Mouse (Mus musculus) layer of hippocampus, adult 2 months (tissue): ENCODE data around the gene Ccna1. TPM values are rescaled to one million over a fixed set of nuclear protein-coding genes. Genes with fewer than 3 reads are reported as not detected.

ENCODE experiments used
- DNase-seq, 2 experiments: peaks; one replicate each; pipeline ENCODE4 v3.0.0; 2022; ENCODE audit warnings: low spot score in 2 of 2
- H3K27ac ChIP-seq: fragments of 200-600 bp; 2 replicates; pipeline ENCODE4 v1.8.1; 2022
- H3K4me3 ChIP-seq: fragments of 200-600 bp; 2 replicates; pipeline ENCODE4 v1.8.1; 2022; ENCODE audit warnings: mild to moderate bottlenecking
- CTCF ChIP-seq: fragments of 200-600 bp; conservative IDR thresholded peaks from 2 replicates; pipeline ENCODE4 v1.8.1; 2022; ENCODE audit warnings: antibody characterized with exemption, mild to moderate bottlenecking, moderate library complexity
- total RNA-seq, 2 experiments: library from RNA; stranded (reverse); gene quantifications; 2 replicates each; pipeline ENCODE4 v1.2.3; 2021

Gene Ccna1
- total RNA-seq, 2 experiments from 2014 or later = 2.4 to 2.5 TPM

GRCm38 (mm10) chr3:55054231-55054630 lies 1.1 kb downstream of the Ccna1 start:
- Histone ChIP-seq H3K4me3 (no peak overlapping the region; the same call in 1 of the 2 replicates), H3K27ac (no peak overlapping the region)
- TF ChIP-seq CTCF = no peak
- no peak for DNase-seq

DNA sequence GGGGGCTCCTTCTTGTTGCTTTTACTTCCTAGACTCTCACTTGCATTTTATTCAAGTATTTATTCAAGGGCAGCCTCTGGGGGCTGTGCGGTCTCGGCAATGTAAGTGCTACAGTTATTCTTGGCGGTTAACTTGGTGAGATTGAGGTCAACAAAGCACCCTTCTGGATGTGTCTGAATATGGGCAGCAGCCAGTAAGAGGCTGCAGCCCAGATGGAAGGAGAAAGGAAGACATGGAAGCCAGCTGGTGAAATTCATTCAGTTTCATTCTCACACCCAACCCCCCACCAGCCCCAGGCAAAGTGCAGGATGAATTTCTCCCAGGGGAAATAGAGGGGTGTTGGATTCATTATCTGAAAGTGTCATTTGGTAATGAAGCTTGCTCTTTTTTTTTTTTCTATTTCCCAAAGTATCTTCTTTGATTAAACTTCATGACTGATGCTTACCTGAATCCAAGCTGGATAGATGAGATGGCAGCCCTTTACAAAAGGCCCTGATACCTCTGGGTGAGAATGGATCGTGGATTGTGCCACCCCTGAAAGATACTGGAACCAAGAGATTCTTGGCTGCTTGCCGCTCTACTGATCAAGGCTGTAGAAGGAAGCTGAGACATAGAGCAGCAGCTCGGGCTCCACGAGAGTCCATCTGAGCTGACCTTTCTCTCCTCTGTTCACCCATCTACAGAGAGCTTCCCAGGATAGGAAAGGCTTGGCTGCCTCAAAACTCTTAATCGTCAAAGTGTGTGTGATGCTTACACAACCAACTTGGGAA lies 10.5 kb downstream of the Ccna1 start:
- Histone ChIP-seq H3K4me3 (no peak overlapping the region), H3K27ac (0 out of 2 replicates have a peak overlapping the region, but pooled peaks have one; percentile 1)
- peak in 1 of 2 experiments; percentile 29 for DNase-seq
- no peak for TF ChIP-seq CTCF

DNA sequence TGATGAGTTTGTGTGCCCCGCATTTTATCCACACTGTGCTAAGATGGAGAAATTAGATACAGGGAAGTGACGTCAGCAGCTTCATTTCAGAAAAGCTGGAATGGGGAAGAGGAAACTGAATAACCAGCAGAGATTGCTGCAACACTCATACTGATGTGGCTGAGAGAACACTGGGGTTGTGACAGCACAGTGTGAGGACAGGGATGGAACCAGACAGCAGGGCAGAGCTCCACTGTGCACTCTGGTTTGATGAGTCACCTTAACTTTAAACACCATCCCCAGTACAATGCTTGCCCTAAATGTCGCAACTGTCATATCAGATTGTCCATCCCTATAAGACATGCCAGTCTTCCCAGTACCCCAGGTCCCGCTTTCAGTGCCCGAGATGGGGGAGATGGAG lies 17.7 kb downstream of the Ccna1 start:
- DNase-seq = no peak
- TF ChIP-seq CTCF = no peak
- H3K4me3 ChIP-seq = no peak overlapping the region
- no peak overlapping the region for H3K27ac ChIP-seq

DNA sequence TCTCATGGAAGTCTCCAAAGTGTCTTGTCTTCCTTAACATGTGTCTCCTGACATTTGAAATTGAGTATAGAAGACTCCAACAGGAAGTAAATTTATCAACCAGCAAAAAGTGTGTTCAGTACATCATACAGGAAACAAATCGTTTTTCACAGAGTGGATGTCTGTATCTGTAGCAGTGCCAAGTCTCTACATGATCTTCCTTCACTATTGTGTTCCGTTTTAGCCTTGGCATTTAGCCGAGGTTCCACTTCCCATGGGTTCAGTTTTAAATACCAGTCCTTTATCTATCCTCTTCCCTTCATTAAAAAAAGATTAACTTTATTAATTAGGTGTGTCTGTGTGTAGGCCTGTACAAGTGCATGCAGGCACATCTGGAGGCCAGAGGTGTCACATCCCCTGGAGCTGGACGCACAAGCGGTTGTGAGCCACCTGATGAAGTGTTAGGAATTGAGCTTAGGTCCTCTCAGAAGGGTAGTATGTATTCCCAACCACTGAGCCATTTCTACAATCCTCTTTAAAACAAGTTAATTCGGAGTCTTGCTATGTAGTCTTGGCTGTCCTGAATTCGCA lies 27.9 kb downstream of the Ccna1 start:
- no peak for DNase-seq
- Histone ChIP-seq H3K4me3 (no peak overlapping the region), H3K27ac (no peak overlapping the region)
- TF ChIP-seq CTCF = no peak

- Histone ChIP-seq H3K4me3 (no peak overlapping the region), H3K27ac (no peak overlapping the region)
- no peak for DNase-seq
- TF ChIP-seq CTCF = peak; percentile 61
Measured at GRCm38 (mm10) chr3:55025502-55025901, 29.8 kb downstream of the Ccna1 start.

DNA sequence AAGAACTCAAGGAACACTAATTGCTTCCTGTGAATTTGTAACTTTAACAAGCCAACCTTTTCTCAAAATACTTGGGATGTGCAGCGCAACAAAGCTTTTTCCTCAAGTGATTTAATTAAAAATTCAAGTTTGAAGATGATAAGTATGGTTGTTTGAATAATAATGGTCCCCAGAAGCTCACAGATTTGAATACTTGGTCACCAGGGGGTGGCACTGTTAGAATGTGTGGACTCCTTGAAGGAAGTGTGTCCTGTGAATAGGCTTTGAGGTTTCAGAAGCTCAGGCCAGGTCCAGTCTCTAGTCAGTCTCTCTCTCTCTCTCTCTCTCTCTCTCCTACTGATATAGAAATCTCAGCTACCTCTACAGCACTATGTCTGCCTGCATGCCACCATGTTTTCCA lies 32.0 kb downstream of the Ccna1 start:
- Histone ChIP-seq H3K4me3 (no peak overlapping the region), H3K27ac (no peak overlapping the region)
- TF ChIP-seq CTCF = no peak
- DNase-seq = no peak

DNA sequence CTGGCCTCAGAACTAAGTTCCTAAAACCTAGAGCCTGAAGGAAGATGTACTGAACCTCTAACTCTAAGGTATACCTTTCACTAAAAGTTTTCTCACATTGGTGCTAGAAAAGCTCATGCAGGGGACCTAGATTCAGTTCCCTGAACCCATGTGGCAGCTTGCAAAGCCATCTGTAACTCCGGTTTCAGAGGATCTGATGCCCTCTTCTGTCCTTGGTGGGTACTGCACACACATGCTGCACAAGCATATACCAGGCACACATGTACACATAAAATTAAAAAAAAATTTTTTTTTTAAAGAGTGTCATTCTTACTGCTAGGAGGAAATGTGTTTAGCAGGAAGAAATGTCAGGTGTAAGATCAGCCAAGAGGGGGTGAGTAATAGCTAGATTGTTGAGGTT lies 33.1 kb downstream of the Ccna1 start:
- no peak for DNase-seq
- no peak overlapping the region for H3K4me3 ChIP-seq
- no peak overlapping the region for H3K27ac ChIP-seq
- peak; percentile 50 for TF ChIP-seq CTCF

DNA sequence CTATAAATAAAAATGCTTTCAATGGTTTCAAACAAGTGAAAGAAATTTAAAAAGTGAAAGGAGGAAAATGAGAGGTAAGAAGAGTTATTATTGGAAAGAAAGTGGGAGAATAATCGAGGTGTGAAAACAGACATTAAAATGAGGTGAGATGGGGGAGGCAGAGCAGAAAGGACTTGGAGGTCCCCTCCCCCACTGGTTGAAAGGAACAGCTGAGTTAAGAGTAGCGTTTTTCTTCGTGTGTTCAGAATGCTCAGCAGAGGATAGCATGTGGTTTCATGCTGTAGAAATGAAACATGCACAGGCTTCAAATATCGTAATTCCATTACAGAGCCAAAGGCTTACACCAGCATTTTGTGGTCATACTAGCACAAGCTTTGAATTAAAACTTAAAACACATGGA lies 42.8 kb downstream of the Ccna1 start:
- DNase-seq = no peak
- TF ChIP-seq CTCF = no peak
- no peak overlapping the region for H3K27ac ChIP-seq
- no peak overlapping the region for H3K4me3 ChIP-seq

DNA sequence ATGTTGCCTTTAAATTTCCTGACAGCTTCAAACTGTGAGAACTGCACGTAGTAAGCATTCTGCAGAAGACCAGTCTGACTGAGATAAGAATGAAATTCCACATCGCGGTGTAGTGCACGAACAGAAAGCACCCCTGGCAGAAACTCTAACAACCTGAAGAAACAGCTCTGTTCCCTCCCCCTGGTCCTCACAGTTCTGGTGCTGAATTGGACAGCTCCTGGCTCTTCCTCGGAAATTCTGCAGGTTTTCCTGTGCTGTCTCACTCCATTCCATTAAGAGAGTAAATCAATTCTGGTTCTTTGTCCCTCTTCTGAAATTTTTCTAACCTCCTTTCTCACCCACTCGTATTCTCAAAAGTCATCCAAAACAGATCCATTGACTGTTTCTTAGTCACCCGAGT lies 43.6 kb downstream of the Ccna1 start:
- no peak overlapping the region for H3K27ac ChIP-seq
- TF ChIP-seq CTCF = no peak
- H3K4me3 ChIP-seq = no peak overlapping the region
- no peak for DNase-seq

DNA sequence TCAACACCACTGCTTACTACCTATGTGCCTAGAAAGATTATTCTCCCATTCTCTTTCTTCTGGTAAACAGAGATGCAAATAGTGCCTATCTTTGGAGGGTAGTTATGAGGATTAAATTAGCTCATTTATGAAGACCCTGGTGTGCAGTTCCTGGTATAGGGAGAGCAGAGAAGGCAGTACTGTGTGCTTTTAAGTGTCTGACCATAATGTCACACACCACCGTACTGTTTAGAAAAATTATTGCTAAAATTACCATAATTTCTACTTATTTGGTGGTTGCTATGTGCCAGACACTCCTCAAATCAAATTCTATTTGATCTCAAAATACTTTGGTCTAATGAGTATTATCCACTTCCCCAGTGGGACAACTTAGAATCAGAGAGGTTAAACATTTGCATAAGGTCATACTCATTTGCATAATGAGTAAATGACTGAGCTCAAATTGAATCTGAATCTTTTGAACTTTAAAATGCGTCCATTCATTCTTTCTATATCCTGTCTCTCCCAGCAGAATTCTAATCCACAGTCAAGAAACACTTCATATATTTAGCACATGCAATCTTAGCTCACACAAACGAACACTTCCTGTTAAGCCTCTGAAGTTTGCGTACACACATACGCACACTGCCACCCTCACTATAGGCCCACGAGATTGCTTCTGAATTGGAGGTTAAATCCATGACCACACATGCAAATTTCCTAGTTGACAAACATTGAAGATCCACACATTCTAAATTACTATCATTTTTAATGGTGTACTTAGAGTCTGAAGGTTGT lies 46.1 kb downstream of the Ccna1 start:
- TF ChIP-seq CTCF = no peak
- H3K4me3 ChIP-seq = no peak overlapping the region
- H3K27ac ChIP-seq = no peak overlapping the region
- DNase-seq = no peak

- no peak for TF ChIP-seq CTCF
- Histone ChIP-seq H3K4me3 (no peak overlapping the region), H3K27ac (no peak overlapping the region)
- peak in 1 of 2 experiments; percentile 16 for DNase-seq
Measured at GRCm38 (mm10) chr3:55004036-55004435, 51.3 kb downstream of the Ccna1 start.

DNA sequence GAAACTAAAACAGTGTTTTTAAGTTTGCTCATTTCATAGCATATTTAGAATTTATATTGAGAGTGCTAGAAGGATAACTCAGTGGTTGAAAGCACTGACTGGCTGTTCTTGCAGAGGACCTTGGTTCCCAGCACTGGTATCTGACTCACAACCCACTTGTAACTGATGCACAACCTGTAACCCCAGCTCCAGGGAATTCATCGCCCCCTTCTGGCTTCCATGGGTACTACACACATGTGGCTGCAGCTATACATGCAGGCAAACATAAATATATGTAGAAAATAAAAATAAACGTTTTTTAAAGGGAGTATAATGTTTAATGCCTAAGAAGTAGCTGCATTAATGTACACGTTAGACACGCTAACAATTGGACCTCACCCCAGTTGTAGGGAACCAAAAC lies 53.6 kb downstream of the Ccna1 start:
- H3K27ac ChIP-seq = no peak overlapping the region
- TF ChIP-seq CTCF = peak; percentile 58
- H3K4me3 ChIP-seq = no peak overlapping the region
- DNase-seq = no peak

Other genes with a start within 250 kb of the Ccna1 start
- 10 to 100 TPM; 46.7 to 55.1 TPM for gene Rfxap, start 247.7 kb downstream of the Ccna1 start, total RNA-seq
- gene Sertm1, start 139.6 kb downstream of the Ccna1 start, total RNA-seq = 10 to 100 TPM; 83.1 to 83.2 TPM
- gene Spg20, start 56.6 kb upstream of the Ccna1 start, total RNA-seq = 10 to 100 TPM; 39.7 to 51.1 TPM
- gene Ccdc169, start 81.8 kb upstream of the Ccna1 start, total RNA-seq = under 1 TPM; 0.27 to 0.36 TPM
- gene Sohlh2, start 126.5 kb upstream of the Ccna1 start, total RNA-seq = not detected
- gene Dclk1, start 186.9 kb upstream of the Ccna1 start, total RNA-seq = 100 to 1,000 TPM; 569 to 585 TPM